Mouse (Mus musculus) megakaryocyte, embryonic 14.5 days (primary cell): ENCODE results near the gene Smad6.

ENCODE experiments used
- FLI1 ChIP-seq: IDR thresholded peaks from 2 replicates; pipeline ENCODE4 v1.6.1; 2012; ENCODE audit warnings: low read length, inconsistent platforms, mixed read lengths
- GATA1 ChIP-seq: IDR thresholded peaks from 3 replicates; pipeline ENCODE4 v1.6.1; 2012; ENCODE audit warnings: mixed read lengths, low read length, inconsistent platforms, borderline replicate concordance

DNA sequence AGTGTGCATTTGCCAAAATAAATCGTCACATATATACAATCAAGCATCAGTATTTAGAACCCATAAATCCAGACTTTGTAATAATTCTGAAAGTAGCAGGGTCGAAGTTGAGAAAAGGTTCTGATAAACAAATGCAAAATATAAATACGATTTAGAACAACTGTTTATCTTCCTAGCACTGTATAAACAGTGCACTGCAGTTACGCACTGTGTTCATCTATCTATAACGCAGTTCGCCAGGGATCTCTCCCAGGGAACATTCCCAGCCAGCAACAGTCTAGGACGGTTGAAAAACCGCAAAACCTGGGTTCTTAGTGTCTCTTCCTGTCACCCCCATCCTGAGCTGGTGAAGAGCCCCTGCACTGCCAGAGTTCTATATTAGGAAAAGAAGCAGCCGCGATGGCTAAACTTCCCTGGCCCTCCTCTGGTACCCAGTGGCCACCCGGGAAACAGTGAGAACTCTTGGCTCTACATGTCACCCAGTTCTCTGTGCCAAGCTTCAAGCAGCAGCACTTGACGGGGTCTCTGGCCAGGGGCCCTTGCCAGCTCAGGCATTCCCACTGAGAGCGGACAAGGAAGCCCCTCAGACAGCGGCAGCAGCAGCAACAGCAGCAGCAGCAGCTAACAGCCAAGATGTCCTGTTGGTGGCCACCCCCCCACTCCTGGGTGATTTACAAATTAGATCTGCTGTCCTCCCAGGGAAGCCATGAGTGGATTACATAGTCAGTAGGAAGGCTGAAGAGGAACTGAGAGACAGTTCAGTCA is 54.3 kb downstream of the Smad6 start:
- no peak for TF ChIP-seq GATA1
- TF ChIP-seq FLI1 = no peak
